Mouse (Mus musculus): ENCODE data around the gene Perm1.

Gene Perm1

GRCm38 (mm10) chr4:156249567-156249966, 33.9 kb downstream of the Perm1 start:
- in situ Hi-C loops (cut with MboI), result no loop called here

- in situ Hi-C loops (cut with MboI), result no loop called here
These were observed 35.4 kb downstream of the Perm1 start for GRCm38 (mm10) chr4:156251081-156251480.

GRCm38 (mm10) chr4:156252140-156252539, 36.5 kb downstream of the Perm1 start:
- in situ Hi-C loops (cut with MboI), result no loop called here

- in situ Hi-C loops (cut with MboI), result no loop called here
These were observed 37.0 kb downstream of the Perm1 start for GRCm38 (mm10) chr4:156252619-156253018.

GRCm38 (mm10) chr4:156253043-156253442, 37.4 kb downstream of the Perm1 start:
- in situ Hi-C loops (cut with MboI), result no loop called here

- in situ Hi-C loops (cut with MboI), result no loop called here
These were observed 38.9 kb downstream of the Perm1 start for GRCm38 (mm10) chr4:156254361-156255077.

- in situ Hi-C loops (cut with MboI), result no loop called here
These were observed 39.6 kb downstream of the Perm1 start, which contains the start of gene Samd11 for GRCm38 (mm10) chr4:156255078-156255839. TSS of gene Samd11 (minus strand) at chr4:156255657.

Data from mature B cell (primary cell).